8 mouse cellular contexts compared by ENCODE assay signal in the genomic region with DNA sequence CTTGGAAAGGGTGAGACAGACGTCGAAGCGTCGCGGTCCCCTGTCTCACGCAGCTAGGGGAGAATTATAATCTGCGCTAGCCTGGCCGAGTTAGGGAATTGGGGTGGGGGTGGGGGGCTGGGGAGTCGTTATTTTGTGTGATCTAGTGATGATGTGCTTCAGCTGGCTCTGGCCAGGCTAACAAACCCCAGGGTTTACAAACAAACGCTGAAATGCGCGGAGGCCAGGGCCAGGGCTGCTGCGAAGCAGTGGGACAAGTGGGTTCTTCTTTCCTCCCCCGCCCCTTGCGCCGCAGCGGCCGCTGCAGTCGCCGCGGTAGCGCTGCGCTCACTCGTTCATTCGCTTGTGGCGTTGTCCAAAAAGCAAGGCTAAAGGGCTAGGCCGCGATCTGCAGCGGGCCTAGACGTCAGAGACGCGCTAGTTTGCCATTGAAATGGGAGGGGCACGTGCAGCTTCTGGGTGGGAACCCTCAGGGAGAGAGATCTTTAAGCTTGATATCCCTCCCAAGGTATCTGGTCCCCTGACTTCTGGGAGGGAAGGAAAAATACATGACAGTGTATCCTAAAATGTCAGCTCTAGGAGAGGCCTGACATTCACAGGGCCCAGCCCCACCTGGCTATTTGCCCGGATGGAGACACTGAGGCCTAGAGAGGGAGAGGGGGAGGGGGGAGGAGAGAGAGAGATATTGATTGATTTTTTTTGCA. TPM values are rescaled to one million over a fixed set of nuclear protein-coding genes. Genes with fewer than 3 reads are reported as not detected.
DNase-seq lines count a peak whose midpoint lies in the region; ATAC-seq and TF ChIP-seq lines count a peak whose summit lies in the region.

No protein-coding gene starts in this region.

- H3K4me3 ChIP-seq in intestine, embryonic 15.5 days (replicated peaks) = 0 out of 2 replicates have a peak overlapping the region, but pooled peaks have one; percentile 6
- peak overlapping the region; percentile 73 for H3K4me3 ChIP-seq in olfactory bulb, adult 2 months (ENCODE audit: insufficient read depth, low read depth, low read length)

- H3K4me1 ChIP-seq in intestine, embryonic 15.5 days (replicated peaks) = peaks cover 27% of the 10 kb centered on the region
- peaks cover 23% of the 10 kb centered on the region for H3K4me1 ChIP-seq in olfactory bulb, adult 2 months (ENCODE audit: control insufficient read depth, insufficient read depth, low read length)

- TF ChIP-seq CTCF in olfactory bulb, adult 2 months (IDR thresholded peaks at IDR 0.05; ENCODE audit: insufficient read depth, low read depth, low read length) = no peak

- no peaks in the 10 kb centered on the region for H3K9me3 ChIP-seq in intestine, embryonic 15.5 days

- TF ChIP-seq POLR2A in olfactory bulb, adult 2 months (IDR thresholded peaks at IDR 0.05; ENCODE audit: insufficient read depth, low read depth, low read length) = no peak

- no peak overlapping the region for H3K27ac ChIP-seq in intestine, embryonic 15.5 days
- H3K27ac ChIP-seq in olfactory bulb, adult 2 months (ENCODE audit: insufficient read depth, low read depth, low read length) = no peak overlapping the region; the same call in 1 of the 2 replicates

- peak overlapping the region; percentile 96 for H3K4me2 ChIP-seq in intestine, embryonic 15.5 days (replicated peaks)

- peak; percentile 52 to 53 for DNase-seq in cerebellum, postnatal 10 days
- no peak for DNase-seq in cerebellum, adult 11 months
- DNase-seq in right cerebral cortex, postnatal 14 days = peak; percentile 42
- DNase-seq in right cerebral cortex, adult 2 months (ENCODE audit: low spot score in 2 of 2) = no peak
- no peak for DNase-seq in frontal cortex, postnatal 25 days (ENCODE audit: low spot score in 2 of 2)
- no peak for DNase-seq in thymus, postnatal 4 days

- peaks cover 71% of the 10 kb centered on the region for H3K27me3 ChIP-seq in intestine, embryonic 15.5 days (replicated peaks)

- no peak for ATAC-seq in intestine, embryonic 15.5 days

- 4% methylated on average over 34 of the region's 34 CpGs for WGBS in intestine, embryonic 15.5 days
- 13% methylated on average over 34 of the region's 34 CpGs for WGBS in olfactory bulb, adult 2 months

- H3K9ac ChIP-seq in intestine, embryonic 15.5 days = no peak overlapping the region

- no peaks in the 10 kb centered on the region for H3K36me3 ChIP-seq in intestine, embryonic 15.5 days

RNA-seq across cellular contexts. Expression of gene Rasgrf1, which starts 1.2 kb away (rescaled TPM):
- polyA plus RNA-seq in intestine, embryonic 15.5 days (2015; fragmentation: Nextera tagmentation; extraction: Ambion mirVana) = 0.31 and 0.42 TPM in 2 replicates
- polyA plus RNA-seq in olfactory bulb, adult 2 months (2012; ENCODE audit: insufficient read depth, insufficient read length, low replicate concordance, missing spikeins) = not detected in 2 replicates

Comparison
In these comparisons a context has a peak if more than half of its experiments do, and no peak if none do; other contexts are left out.
1. DNase-seq: peak in cerebellum, postnatal 10 days (2 of 2) and right cerebral cortex, postnatal 14 days (single experiment); none in cerebellum, adult 11 months (single experiment), right cerebral cortex, adult 2 months (0 of 2), frontal cortex, postnatal 25 days (0 of 2) and thymus, postnatal 4 days (single experiment).
2. RNA of gene Rasgrf1, which starts 1.2 kb away (polyA plus RNA-seq): not detected in olfactory bulb, adult 2 months; 0.31 to 0.42 TPM in intestine, embryonic 15.5 days; every median in the first group is over 10 times any median in the second.